Mouse (Mus musculus): ENCODE results near the gene Rassf10. TPM values are rescaled to one million over a fixed set of nuclear protein-coding genes. Genes with fewer than 3 reads are reported as not detected.
"Not testable (repeated sequence)": the region's sequence is repeated elsewhere in the genome, so short reads cannot be mapped to it uniquely, and the experiment has no call there.

Gene Rassf10
- polyA plus RNA-seq, 1 experiment from 2014 or later: 5.0 TPM

DNA sequence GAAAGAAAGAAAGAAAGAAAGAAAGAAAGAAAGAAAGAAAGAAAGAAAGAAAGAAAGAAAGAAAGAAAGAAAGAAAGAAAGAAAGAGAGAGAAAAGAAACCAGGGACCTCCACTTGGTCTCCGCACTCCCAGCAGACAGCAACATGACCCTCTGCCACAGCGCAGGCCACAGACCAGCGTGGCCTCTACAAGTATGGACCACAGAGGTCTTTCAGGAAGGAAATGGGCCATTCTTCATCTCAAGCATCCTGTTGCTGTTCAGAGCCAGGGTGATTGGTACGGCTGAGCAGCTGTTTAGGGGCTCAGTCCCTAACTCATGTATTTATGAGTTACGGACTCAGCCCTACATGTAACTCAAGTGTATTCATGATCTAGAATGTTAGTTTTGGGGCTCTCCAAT, 17.9 kb upstream of the Rassf10 start:
- not testable (repeated sequence) for H3K36me3 ChIP-seq; H3K4me1 ChIP-seq; H3K27ac ChIP-seq; H3K4me2 ChIP-seq (replicated peaks); H3K27me3 ChIP-seq (replicated peaks); H3K9me3 ChIP-seq; ATAC-seq (ENCODE audit: low FRiP score, low read depth); H3K9ac ChIP-seq; H3K4me3 ChIP-seq
- WGBS: 86% methylated on average over 5 of the region's 5 CpGs

DNA sequence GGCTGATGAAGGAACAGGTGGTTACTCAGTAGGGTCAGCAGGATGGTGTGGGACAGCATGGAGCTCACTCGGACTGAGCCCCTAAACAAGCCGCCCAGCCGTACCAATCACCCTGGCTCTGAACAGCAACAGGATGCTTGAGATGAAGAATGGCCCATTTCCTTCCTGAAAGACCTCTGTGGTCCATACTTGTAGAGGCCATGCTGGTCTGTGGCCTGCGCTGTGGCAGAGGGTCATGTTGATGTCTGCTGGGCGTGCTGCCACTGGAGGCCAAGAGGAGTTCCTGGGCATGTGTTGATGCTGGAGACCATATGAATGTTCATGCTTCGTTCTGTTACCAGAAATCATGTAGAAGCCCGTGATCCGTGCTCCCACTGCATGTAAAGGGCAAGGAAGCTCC, 16.7 kb upstream of the Rassf10 start:
- Histone ChIP-seq H3K9ac (no peak overlapping the region), H3K4me1 (no peaks in the 10 kb centered on the region), H3K27me3 (replicated peaks) (no peaks in the 10 kb centered on the region), H3K4me2 (replicated peaks) (no peak overlapping the region), H3K36me3 (no peaks in the 10 kb centered on the region), H3K9me3 (no peaks in the 10 kb centered on the region), H3K27ac (no peak overlapping the region), H3K4me3 (no peak overlapping the region)
- ATAC-seq (ENCODE audit: low FRiP score, low read depth): no peak
- WGBS: 91% methylated on average over 8 of the region's 8 CpGs

DNA sequence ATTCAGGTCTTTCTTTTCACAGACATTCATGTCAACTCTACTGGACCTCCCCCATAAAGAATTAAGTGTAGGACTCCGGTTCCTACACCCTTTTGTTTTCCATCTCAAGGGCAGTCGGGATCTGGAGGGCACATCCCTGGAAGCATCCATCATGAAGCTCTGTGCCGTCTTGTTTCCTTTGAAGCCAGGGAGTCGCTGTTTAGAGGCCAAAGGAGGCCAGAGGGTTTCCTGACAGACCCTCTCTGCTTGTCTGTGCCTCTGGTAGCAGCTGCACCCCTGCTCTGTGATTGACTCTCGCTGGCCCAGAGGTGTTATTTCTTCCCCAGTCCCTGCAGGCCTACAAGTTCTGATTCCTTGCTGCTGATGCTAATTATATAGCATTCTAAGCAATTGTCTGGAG, 14.8 kb upstream of the Rassf10 start:
- Histone ChIP-seq H3K4me2 (replicated peaks) (no peak overlapping the region), H3K36me3 (no peaks in the 10 kb centered on the region), H3K27me3 (replicated peaks) (no peaks in the 10 kb centered on the region), H3K27ac (no peak overlapping the region), H3K4me1 (no peaks in the 10 kb centered on the region), H3K9ac (no peak overlapping the region), H3K4me3 (no peak overlapping the region), H3K9me3 (no peaks in the 10 kb centered on the region)
- ATAC-seq (ENCODE audit: low FRiP score, low read depth): no peak
- WGBS: 19% methylated on average over 5 of the region's 5 CpGs

DNA sequence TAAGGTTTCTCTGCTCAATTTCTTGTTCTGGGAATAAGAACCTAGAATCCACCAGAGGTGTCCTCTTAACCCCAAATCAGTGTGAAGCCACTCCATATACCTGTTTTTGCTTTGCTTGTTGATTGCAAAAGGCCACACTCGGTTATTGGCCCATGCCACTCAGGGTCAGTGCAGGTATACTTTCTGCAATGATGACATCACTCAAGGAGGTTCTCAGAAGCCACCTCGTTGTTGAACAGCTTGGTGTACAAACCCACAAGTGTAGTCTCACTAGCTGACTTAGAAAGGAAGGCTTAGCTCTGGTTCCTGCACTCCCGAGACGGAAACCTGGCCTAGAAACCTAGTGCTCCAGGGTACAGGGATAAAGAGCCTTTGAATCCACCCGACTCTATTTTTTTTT, 11.2 kb upstream of the Rassf10 start:
- H3K27ac ChIP-seq: no peak overlapping the region
- no peak for ATAC-seq (ENCODE audit: low FRiP score, low read depth)
- no peaks in the 10 kb centered on the region for H3K27me3 ChIP-seq (replicated peaks)
- H3K4me3 ChIP-seq: no peak overlapping the region
- no peak overlapping the region for H3K4me2 ChIP-seq (replicated peaks)
- H3K4me1 ChIP-seq: no peaks in the 10 kb centered on the region
- no peaks in the 10 kb centered on the region for H3K36me3 ChIP-seq
- H3K9ac ChIP-seq: no peak overlapping the region
- no peaks in the 10 kb centered on the region for H3K9me3 ChIP-seq
- 78% methylated on average over 5 of the region's 5 CpGs for WGBS

DNA sequence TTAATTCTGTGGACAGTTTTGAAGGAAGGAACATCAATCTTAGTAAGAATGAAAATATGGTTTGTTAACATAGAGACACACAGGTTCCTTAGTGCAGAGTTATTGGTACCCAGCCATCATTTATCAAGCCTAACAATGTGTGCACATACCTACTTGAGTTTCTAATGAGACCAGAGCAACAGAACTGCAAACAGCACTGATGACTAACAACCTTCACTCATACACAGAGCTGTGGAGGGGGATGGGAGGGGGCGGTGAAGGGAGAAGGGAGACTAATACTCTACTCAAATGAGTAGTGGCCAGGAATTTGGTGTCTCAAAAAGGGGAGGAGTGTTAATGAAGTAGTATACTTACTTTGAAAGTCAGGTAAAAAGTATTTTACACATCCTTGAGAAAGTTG, 10.7 kb upstream of the Rassf10 start:
- Histone ChIP-seq H3K9ac (no peak overlapping the region), H3K27ac (no peak overlapping the region), H3K27me3 (replicated peaks) (no peaks in the 10 kb centered on the region), H3K9me3 (no peaks in the 10 kb centered on the region), H3K4me1 (no peaks in the 10 kb centered on the region), H3K36me3 (no peaks in the 10 kb centered on the region), H3K4me2 (replicated peaks) (no peak overlapping the region), H3K4me3 (no peak overlapping the region)
- ATAC-seq (ENCODE audit: low FRiP score, low read depth): no peak
- 87% methylated on average over 1 of the region's 1 CpGs for WGBS

DNA sequence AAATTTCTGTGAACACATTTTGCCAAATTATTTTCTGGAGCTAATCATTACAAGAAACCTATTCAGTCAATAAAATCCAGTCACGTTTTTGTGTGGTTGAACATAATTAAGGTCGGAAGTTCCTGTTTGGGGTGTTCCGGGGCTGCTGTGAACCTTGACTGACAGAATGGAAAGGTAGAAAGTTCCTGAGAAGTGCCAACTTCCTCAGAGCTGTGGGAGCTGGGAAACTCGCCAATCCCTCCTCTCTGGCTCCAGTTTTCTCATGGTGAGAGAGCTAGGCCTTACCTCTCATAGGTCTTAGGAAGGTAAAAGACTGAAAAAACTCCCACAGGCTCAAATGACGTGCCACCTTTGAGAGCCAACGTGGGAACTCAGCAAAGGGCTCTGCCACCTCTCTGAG, 7.1 kb upstream of the Rassf10 start:
- Histone ChIP-seq H3K27me3 (replicated peaks) (no peaks in the 10 kb centered on the region), H3K9ac (no peak overlapping the region), H3K27ac (no peak overlapping the region), H3K9me3 (no peaks in the 10 kb centered on the region), H3K36me3 (no peaks in the 10 kb centered on the region), H3K4me2 (replicated peaks) (no peak overlapping the region), H3K4me1 (no peaks in the 10 kb centered on the region), H3K4me3 (no peak overlapping the region)
- no peak for ATAC-seq (ENCODE audit: low FRiP score, low read depth)
- 64% methylated on average over 6 of the region's 6 CpGs for WGBS

DNA sequence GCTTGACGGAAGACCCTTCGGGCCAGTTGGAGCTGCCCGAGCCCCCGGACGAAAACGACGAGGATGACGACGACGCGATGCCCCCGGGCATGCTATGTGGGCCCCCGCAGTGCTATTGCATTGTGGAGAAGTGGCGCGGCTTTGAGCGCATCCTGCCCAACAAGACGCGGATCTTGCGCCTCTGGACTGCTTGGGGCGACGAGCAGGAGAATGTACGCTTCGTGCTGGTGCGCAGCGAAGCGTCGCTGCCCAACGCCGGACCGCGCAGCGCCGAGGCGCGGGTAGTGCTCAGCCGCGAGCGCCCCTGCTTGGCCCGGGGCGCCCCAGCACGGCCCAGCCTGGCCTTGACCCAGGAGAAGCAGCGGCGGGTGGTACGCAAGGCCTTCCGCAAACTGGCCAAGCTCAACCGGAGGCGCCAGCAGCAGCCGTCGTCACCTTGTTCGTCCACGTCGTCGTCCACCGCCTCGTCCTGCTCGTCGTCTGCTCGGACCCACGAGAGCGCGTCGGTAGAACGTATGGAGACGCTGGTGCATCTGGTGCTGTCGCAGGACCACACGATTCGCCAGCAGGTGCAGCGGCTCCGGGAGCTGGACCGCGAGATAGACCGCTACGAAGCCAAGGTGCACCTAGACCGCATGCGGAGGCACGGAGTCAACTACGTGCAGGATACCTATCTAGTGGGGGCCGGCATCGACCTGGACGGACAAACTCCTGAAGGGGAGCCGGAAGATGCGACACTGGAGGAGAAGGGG, 765 bp downstream of the Rassf10 start:
- H3K4me1 ChIP-seq: peaks cover 19% of the 10 kb centered on the region
- peaks cover 43% of the 10 kb centered on the region for H3K27me3 ChIP-seq (replicated peaks)
- H3K4me3 ChIP-seq: peak overlapping the region; percentile 38
- H3K36me3 ChIP-seq: no peaks in the 10 kb centered on the region
- no peaks in the 10 kb centered on the region for H3K9me3 ChIP-seq
- no peak overlapping the region for H3K27ac ChIP-seq
- H3K4me2 ChIP-seq (replicated peaks): peak overlapping the region; percentile 83
- 1% methylated on average over 82 of the region's 82 CpGs for WGBS
- peak; percentile 32; the same call in 1 of the 2 replicates for ATAC-seq (ENCODE audit: low FRiP score, low read depth)
- H3K9ac ChIP-seq: peak overlapping the region; percentile 45

DNA sequence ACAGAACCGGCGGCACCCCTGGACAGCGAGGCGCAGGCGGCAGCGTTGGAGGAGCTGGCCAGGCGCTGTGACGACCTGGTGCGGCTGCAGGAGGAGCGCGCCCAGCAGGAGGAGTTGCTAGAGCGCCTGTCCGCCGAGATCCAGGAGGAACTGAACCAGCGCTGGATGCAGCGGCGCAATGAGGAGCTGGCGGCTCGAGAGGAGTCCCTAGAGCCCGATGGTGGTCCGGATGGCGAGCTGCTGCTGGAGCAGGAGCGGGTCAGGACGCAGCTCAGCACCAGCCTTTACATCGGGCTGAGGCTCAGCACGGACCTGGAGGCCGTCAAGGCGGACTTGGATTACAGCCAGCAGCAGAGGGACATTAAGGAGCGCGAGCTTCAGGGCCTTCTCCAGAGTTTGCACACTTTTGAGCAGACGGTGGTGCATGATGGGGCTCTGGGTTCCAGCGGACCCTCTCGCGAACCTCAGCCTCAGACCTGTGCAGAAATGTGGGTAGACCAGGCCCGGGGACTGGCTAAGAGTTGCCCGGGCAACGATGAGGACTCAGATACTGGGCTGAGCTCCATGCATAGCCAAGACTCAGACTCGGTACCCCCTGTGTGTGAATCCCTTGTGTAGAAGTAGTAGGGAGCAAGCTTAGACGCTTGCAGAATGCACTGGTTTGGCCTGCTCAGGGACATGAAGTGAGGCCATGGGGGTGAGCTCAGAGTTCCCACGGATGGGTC, 1.5 kb downstream of the Rassf10 start:
- WGBS: 2% methylated on average over 40 of the region's 40 CpGs
- H3K4me1 ChIP-seq: peaks cover 19% of the 10 kb centered on the region
- peak; percentile 53 for ATAC-seq (ENCODE audit: low FRiP score, low read depth)

DNA sequence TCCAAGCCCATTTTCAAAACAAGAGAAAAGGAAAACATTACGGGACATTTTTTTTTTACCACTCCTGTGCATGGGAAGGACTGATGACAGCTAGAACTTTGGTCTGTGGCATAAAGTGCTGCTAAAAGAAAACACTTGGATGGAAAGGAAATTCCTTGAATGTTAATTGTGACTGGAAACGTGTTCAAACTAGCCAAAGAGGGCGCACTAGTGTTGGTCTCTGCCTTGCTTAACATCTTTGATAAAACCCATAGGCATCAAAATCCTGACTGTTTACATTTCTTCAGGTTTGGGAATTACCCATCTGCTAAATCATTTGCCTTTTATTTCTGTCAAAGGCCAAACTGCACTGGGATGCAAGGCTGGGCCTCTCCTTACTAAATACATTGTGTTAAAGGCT, 2.2 kb downstream of the Rassf10 start:
- Histone ChIP-seq H3K9ac (no peak overlapping the region), H3K36me3 (no peaks in the 10 kb centered on the region), H3K4me1 (peaks cover 19% of the 10 kb centered on the region), H3K4me3 (no peak overlapping the region; the same call in 1 of the 2 replicates), H3K9me3 (no peaks in the 10 kb centered on the region), H3K4me2 (replicated peaks) (peak overlapping the region; percentile 83), H3K27ac (no peak overlapping the region), H3K27me3 (replicated peaks) (peaks cover 43% of the 10 kb centered on the region)
- WGBS: 43% methylated on average over 3 of the region's 3 CpGs
- no peak for ATAC-seq (ENCODE audit: low FRiP score, low read depth)

More for the DNA sequence above, 1.5 kb downstream of the Rassf10 start:
- H3K27ac ChIP-seq: no peak overlapping the region
- H3K9me3 ChIP-seq: no peaks in the 10 kb centered on the region
- H3K27me3 ChIP-seq (replicated peaks): peaks cover 43% of the 10 kb centered on the region
- H3K36me3 ChIP-seq: no peaks in the 10 kb centered on the region
- peak overlapping the region; percentile 45 for H3K9ac ChIP-seq
- H3K4me3 ChIP-seq: peak overlapping the region; percentile 38
- peak overlapping the region; percentile 83 for H3K4me2 ChIP-seq (replicated peaks)

DNA sequence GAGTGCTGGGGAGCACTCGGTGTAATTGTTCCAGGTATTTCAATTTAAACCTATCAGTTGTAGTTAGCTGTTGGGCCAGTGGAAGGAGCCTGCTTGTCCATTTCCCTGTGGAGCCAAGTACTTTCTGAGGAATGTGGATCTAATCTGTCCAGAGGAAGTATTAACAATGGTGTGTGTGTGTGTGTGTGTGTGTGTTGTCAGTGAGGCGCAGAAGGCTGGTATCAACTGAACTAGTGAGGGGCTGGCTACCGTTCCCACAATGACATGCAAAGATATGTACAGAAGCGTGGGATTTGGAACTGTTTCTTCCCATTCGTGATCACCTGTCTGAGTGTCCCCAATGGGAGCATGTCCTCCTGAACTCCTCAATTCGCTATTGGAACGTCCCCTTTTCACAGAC, 3.2 kb downstream of the Rassf10 start:
- Histone ChIP-seq H3K4me3 (no peak overlapping the region), H3K9ac (no peak overlapping the region), H3K9me3 (no peaks in the 10 kb centered on the region), H3K27ac (no peak overlapping the region), H3K27me3 (replicated peaks) (peaks cover 43% of the 10 kb centered on the region), H3K4me1 (peaks cover 19% of the 10 kb centered on the region), H3K4me2 (replicated peaks) (peak overlapping the region; percentile 25), H3K36me3 (no peaks in the 10 kb centered on the region)
- WGBS: 67% methylated on average over 7 of the region's 7 CpGs
- ATAC-seq (ENCODE audit: low FRiP score, low read depth): no peak

DNA sequence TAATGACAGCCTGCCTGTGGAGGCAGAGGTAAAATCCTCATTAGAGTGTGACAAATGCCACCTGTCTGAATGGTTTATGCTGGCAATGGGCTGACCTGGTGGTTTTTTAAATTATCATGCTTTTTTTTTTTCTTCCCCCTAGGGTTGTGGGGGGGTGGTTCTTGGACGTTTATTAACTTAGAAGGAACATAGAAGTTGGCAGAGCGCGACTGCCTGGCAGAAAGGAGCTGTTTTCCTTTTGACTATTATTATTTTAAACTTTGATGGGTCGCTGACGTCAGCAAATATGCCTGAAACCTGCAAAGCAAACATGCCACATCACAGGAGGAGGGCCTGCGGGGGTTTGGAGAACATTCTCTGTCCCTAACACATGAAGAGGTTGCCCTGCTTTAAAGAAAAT, 3.9 kb downstream of the Rassf10 start:
- Histone ChIP-seq H3K4me1 (peaks cover 19% of the 10 kb centered on the region), H3K27me3 (replicated peaks) (peaks cover 43% of the 10 kb centered on the region), H3K4me3 (no peak overlapping the region), H3K4me2 (replicated peaks) (no peak overlapping the region), H3K27ac (no peak overlapping the region), H3K9ac (no peak overlapping the region), H3K36me3 (no peaks in the 10 kb centered on the region), H3K9me3 (no peaks in the 10 kb centered on the region)
- 41% methylated on average over 6 of the region's 6 CpGs for WGBS
- no peak for ATAC-seq (ENCODE audit: low FRiP score, low read depth)

DNA sequence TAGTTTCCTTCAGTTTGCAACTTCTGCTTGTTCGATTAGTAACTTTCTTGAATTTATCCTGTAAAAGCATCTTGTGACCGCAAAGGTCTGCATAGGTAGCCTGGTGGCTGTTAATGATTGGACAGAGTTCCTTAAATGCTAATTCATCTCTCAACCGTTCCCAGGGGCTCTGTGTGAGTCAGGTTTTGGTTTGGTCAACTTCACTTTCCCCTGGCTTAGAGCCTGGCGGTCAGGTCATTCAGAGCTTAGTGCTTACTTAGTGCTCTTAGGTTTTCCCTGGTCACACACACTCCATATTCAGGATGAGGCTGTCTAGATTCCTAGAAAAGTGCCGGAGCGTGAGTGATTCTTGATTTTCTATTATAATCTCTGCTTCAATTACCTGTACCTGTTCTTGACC, 12.6 kb downstream of the Rassf10 start:
- H3K4me3 ChIP-seq: no peak overlapping the region
- ATAC-seq (ENCODE audit: low FRiP score, low read depth): no peak
- WGBS: 64% methylated on average over 6 of the region's 6 CpGs
- H3K9me3 ChIP-seq: peaks cover 9% of the 10 kb centered on the region
- no peak overlapping the region for H3K4me2 ChIP-seq (replicated peaks)
- no peaks in the 10 kb centered on the region for H3K27me3 ChIP-seq (replicated peaks)
- no peaks in the 10 kb centered on the region for H3K4me1 ChIP-seq
- no peaks in the 10 kb centered on the region for H3K36me3 ChIP-seq
- H3K9ac ChIP-seq: no peak overlapping the region
- no peak overlapping the region for H3K27ac ChIP-seq

DNA sequence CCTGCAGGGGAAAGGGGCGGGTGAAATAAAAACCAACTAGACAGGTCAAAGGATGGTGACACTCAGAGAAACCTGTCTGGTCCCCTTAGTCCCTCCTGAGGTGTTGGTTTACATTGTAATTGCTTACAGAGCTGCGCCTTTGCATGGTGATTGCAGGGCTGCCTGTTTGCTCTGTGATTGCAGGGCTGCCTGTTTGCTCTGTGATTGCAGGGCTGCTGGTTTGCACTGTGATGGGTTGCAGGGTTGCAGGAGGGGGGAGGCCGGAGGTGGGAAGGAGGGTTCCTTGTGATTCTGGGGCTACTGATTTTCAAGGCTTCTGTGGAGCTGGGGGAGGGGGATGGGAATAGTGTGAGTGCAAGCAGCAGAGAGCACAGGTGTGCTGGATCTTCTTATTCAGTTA, 13.0 kb downstream of the Rassf10 start:
- no peaks in the 10 kb centered on the region for H3K27me3 ChIP-seq (replicated peaks)
- H3K36me3 ChIP-seq: no peaks in the 10 kb centered on the region
- H3K4me2 ChIP-seq (replicated peaks): no peak overlapping the region
- H3K27ac ChIP-seq: no peak overlapping the region
- no peak for ATAC-seq (ENCODE audit: low FRiP score, low read depth)
- H3K4me1 ChIP-seq: no peaks in the 10 kb centered on the region
- peaks cover 9% of the 10 kb centered on the region for H3K9me3 ChIP-seq
- 32% methylated on average over 3 of the region's 3 CpGs for WGBS
- no peak overlapping the region for H3K4me3 ChIP-seq
- H3K9ac ChIP-seq: no peak overlapping the region
